Mouse (Mus musculus) ovary, postnatal 36 days (tissue): ENCODE measurements around the gene Slit3.

Experiments used
- DNase-seq: peaks from one replicate; pipeline ENCODE4 v3.0.0; 2022; ENCODE audit warnings: low spot score, mixed read lengths

Gene Slit3

GRCm38 (mm10) chr11:35466701-35467100 lies 345.7 kb downstream of the Slit3 start:
- DNase-seq: no peak

DNA sequence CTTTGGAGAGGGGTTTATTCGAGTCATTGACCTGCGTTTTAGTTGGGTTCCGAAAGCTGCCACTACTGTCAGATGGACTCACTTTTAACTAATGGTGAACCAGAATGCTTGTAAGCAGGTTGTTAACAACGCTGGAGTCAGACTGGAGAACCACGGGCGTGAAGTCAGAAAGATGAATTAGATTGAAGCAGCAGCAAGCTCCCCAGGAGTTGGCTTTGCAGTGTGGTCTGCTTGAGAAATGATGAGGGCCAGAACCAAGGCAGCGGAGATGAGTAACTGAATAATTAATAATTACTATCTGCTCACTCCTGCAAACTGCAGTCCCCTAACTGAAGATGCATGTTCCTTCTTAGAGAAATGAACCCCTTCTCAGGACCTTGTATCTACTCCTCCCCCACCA lies 347.8 kb downstream of the Slit3 start:
- no peak for DNase-seq

DNA sequence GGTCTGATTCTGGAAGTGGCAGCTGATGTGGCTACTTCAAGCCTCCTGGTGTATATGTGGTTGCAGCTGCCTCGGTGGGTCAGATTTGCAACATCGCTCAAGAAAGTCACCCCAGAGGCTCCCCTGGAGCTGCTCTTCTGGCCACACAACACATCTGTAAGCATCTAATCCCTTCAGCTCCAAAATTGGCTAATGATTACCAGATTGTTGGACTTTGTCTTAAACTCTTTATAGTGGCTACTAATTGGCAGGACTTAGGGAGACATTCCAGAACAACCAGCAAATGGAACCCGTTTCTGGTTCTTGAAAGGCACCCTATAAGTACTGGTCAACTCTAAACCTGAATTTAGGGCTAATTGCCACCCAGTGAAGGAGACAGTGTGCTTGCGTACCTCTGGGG lies 348.9 kb downstream of the Slit3 start:
- DNase-seq: no peak

- no peak for DNase-seq
Measured at GRCm38 (mm10) chr11:35470853-35471252, 349.8 kb downstream of the Slit3 start.

GRCm38 (mm10) chr11:35472842-35473616 lies 352.0 kb downstream of the Slit3 start:
- DNase-seq: no peak

GRCm38 (mm10) chr11:35473617-35473996 lies 352.6 kb downstream of the Slit3 start:
- no peak for DNase-seq

DNA sequence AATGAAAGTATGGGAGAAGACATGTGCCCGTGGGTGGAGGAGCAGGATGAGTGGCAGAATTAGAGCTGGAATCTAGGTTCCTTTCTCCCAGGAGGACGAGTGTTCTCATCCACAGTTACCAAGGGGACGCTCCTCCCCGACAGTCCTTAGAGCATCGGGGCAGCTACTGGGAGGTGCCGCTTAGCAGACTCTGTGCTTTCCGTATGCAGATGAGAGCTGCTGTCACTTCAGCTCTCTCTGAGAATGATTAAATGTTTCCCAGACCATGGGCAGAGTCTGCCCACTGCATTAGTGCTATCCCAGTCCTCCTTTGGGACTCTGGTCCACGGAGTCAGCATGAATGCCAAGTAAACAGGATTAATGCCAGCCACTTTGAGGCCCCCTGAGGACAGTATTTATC lies 359.1 kb downstream of the Slit3 start:
- no peak for DNase-seq

- DNase-seq: no peak
Measured at GRCm38 (mm10) chr11:35481611-35482363, 360.8 kb downstream of the Slit3 start.

DNA sequence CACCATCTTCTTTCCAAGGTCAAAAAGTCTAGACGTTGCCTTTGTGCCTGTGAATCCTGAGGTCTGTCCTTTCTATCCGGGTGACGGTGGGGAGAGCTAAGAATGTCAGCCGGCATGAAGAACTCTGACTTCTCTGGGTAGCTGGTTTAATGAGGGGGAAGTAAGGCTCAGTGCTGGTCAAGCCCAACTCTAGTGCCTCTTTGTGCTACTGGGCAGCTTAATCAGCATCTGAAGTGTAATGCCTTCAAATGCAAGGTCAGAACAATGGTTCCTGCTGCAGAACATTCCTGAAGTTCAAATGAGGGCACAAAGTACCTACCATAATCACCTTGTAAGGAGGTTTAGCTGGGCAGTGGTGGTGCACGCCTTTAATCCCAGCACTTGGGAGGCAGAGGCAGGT lies 366.9 kb downstream of the Slit3 start:
- no peak for DNase-seq

DNA sequence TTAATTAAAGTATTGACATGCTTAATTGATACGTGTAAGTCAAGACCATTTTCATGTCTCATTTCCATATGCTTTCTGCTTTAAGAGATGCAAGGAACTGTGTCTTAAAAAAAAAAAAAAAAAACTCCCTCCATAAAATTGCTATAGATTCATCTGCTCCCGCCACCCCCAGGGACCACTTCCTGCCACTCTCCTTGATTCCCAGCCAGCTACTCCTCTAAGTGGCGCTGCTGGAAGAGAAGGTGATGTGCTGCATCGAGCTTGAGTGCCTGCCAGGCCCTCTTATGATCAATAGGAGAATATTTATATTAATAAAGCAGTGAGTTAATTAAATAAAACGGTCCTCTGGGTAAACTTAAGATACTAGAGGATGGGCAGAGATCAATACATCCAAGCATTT lies 370.7 kb downstream of the Slit3 start:
- DNase-seq: no peak

GRCm38 (mm10) chr11:35496874-35497273 lies 375.9 kb downstream of the Slit3 start:
- DNase-seq: no peak

DNA sequence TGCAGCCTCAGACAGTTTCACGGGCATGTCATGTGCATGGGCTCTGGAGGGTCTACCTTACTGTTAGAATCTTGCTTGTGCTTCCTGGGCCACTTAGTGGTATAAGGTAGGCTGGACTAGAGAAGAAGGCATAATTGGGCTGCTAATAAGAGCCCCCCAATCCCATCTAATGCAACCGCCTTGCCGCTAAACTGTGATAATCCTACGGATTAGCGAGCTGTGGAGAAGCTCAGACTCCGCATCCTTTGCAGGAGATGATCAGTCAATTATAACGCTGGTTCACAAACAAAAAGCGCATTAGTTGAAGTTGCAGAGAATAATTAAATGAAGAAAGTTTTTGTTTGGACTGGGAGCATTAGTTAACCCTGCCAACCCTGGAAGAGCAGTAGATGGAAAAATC lies 376.9 kb downstream of the Slit3 start:
- no peak for DNase-seq

DNA sequence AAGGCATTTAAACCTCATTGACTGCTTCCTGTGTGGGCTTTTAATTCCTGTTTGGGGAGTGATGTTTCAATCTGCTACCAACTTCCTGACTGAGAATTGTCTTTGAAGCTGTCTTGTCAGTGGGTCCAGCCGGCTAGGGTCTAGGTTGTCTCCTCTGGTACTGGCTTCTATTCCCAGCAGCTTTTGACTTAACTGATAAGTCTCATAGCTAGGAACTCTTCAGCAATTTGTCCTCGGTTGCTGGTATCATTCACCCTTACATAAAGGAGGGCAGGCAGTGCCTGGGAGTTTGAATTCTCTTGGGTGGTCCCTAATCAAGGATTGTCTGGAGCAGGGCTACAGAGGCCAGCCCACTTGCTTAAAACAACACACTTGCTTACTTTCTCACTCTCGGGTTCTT lies 381.1 kb downstream of the Slit3 start:
- no peak for DNase-seq

DNA sequence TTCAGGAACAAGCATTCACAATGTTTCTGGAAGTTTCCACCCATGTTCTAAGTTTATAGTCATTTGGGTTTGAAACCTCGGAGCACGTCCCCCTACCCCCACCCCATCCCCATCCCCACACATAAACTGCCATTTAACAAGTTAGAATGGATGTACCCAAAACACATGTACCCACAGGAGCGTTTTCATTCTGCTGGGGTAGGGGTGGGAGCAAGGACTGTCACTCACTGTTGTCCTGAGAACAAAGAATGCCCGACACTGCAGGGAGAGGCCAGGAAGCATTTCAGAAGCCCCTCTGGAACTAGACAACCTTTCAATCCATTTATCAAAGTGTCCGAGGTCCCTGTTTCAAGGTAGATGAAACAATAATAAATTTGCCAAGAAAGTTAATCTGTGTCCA lies 383.0 kb downstream of the Slit3 start:
- no peak for DNase-seq

DNA sequence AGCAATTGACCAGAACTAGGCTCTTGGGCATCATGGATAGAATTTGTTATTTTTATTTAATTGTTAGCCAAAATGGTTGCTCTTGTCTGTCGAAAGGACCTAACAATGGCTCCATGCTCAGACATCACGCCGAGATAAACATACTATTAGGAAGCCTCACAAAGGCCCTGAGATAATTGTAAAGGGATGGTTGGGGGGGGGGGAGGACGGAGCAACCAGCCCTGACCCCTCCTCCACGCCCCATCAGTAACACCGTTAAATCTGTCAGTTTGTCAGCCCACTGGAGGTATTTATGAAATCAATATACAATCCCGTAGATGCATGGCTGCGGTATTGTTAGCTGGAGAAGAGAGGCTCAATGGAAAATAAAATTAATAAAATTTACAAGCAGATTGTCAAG lies 383.9 kb downstream of the Slit3 start:
- no peak for DNase-seq

- no peak for DNase-seq
Measured at GRCm38 (mm10) chr11:35505316-35505715, 384.3 kb downstream of the Slit3 start.

DNA sequence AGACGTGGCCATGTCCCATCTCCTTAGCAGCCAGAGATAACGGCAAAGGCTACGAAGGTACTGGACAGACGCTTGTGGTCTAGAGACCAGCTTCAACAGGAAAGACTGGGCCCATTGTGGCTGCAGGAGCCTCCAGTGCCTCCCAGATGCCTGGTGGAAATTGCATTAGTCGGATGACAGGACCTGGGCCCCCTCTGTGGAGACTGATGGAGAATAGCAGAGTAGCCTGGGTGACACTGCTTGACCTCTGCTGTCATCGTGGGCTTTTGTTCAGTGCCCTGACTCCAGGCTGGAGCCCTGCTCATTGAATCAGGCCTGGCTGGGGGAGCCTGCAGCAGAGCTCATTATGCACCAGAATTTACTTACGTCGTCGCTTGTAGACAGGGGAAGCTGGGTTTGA lies 384.8 kb downstream of the Slit3 start:
- no peak for DNase-seq

DNA sequence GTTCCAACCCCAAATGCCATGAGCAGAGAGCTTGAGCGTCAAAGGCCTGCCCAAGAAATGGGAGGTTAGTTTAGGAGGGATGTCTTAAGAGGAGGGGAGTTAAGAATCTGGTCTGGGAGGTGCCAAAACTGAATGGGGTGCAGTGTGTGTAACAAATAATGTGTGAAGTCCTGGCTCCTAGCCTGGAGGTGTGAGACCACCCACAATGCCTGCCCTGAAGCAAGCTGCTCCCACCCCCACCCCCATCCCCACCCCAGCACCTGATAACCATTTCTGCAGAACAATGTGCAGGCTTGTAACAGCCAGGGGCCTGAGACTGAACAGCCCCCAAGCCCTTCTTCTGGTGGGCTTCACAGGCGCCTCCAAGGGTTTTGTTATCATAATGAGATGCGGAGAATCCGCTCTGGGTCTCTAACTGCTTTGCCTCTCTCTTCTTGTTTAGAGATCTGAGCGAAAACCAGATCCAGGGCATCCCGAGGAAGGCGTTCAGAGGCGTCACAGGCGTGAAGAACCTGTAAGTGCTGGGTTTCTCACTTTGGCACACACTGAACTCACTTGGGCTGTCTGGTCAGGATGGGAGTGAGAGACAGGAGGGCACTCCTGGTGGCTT lies 386.9 kb downstream of the Slit3 start:
- DNase-seq: no peak

- no peak for DNase-seq
Measured at GRCm38 (mm10) chr11:35512686-35513085, 391.7 kb downstream of the Slit3 start.

DNA sequence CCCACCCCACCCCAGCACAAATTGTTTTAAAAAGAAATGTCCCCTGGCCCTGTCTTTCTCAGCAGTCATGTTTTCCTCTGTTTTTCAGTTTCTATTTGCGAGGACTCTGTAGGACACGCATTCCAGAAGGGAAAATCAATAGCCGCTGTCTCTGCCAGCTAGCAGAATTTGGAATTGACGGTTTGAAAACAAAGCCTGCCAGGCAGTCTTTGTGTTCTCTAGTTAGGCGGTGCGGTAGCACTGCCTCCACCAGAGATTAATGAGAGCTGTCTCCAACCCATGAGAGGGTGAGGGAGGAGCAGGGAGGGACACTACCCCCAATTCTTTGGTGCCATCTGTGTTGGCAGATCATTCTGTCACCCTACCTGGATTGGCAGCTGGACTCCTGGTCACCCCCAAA lies 392.3 kb downstream of the Slit3 start:
- DNase-seq: no peak

DNA sequence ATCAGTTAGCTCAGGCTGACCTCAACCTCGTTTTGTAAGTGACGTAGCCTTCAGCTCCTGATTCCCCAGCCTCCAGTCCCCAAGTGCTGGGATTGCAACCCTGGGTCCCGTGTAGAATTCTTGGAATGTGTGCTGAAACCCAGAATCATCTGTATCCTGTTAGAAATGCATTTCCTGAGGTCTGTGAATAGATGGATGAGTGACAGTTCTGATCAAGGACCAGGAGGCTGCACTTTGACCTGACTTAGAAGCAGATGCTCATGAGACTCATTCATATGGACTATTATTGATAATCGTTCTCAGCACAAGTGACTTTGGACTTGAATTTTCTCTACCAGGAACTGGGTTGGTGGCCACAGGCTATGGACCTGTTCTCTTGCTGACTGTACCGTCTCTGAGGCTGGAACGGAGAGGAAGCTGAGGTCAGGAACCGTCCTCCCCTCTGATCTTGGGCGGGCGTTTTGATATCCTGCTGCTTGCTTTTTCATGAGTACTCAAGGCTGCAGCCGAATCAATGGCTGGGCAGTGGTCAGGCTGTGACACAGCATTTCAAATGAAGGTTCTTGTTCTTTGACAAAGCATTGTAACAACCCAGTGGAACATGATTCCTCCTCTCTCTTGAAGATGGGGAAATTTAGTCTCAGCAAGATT lies 401.9 kb downstream of the Slit3 start:
- DNase-seq: no peak

DNA sequence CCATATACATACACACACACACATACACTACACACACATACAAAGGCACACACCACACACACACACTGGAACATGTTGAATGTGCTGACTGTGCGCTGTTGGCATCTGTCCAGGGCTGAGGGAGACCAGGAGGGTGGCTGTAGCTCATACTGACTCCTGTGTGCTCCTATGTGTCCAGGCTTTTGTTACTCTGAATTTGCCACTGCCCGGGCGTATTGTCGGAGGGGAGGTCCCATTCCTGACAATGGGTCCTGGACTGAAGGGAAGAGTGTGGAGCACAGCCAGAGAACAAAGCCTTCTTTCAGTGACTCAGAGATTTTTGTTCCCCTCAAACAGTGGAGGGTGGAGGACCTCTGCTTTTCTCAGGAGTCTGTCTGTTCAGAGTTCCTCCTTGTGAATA lies 402.7 kb downstream of the Slit3 start:
- DNase-seq: no peak
